Mouse (Mus musculus) heart, embryonic 11.5 days (tissue): ENCODE measurements around the gene Dock2. TPM values are rescaled to one million over a fixed set of nuclear protein-coding genes. Genes with fewer than 3 reads are reported as not detected.

Source experiments
- ATAC-seq: fragments of 200-750 bp; cut with Nextera tagmentation; replicated peaks from 2 replicates; pipeline ENCODE4 v1.8.0; 2017; ENCODE audit warnings: moderate library complexity; ENCODE audit not compliant: insufficient number of reproducible peaks, low FRiP score, low TSS enrichment
- H3K27ac ChIP-seq: fragments of 300-500 bp; sonication (generic); 2 replicates; pipeline ENCODE4 v1.5.1; 2014; ENCODE audit warnings: mild to moderate bottlenecking, low read depth, low read length
- H3K27me3 ChIP-seq: fragments of 300-500 bp; sonication (generic); 2 replicates; pipeline ENCODE4 v1.6.1; 2014; ENCODE audit warnings: mild to moderate bottlenecking, low read length, mixed read lengths; ENCODE audit not compliant: control insufficient read depth, insufficient read depth
- H3K36me3 ChIP-seq: fragments of 300-500 bp; sonication (generic); 2 replicates; pipeline ENCODE4 v1.6.1; 2014; ENCODE audit warnings: mild to moderate bottlenecking, low read length, moderate library complexity, mixed read lengths; ENCODE audit not compliant: control insufficient read depth, insufficient read depth
- H3K4me1 ChIP-seq: fragments of 300-500 bp; sonication (generic); 2 replicates; pipeline ENCODE4 v1.6.1; 2014; ENCODE audit warnings: low read length; ENCODE audit not compliant: control insufficient read depth, insufficient read depth
- H3K4me2 ChIP-seq: fragments of 300-500 bp; sonication (generic); 2 replicates; pipeline ENCODE4 v1.6.1; 2014; ENCODE audit warnings: mild to moderate bottlenecking, moderate library complexity
- H3K4me3 ChIP-seq: fragments of 300-500 bp; sonication (generic); 2 replicates; pipeline ENCODE4 v1.5.1; 2014; ENCODE audit warnings: low read depth, low read length
- H3K9ac ChIP-seq: fragments of 300-500 bp; sonication (generic); 2 replicates; pipeline ENCODE4 v1.6.1; 2014; ENCODE audit warnings: mild to moderate bottlenecking, low read depth, low read length, moderate library complexity
- H3K9me3 ChIP-seq: fragments of 300-500 bp; sonication (generic); replicated peaks from 2 replicates; pipeline ENCODE4 v1.6.1; 2016; ENCODE audit warnings: low read length; ENCODE audit not compliant: control insufficient read depth
- WGBS: fragments of 180-500 bp; shearing (Covaris S2); extraction: QIAGEN DNeasy Blood & Tissue Kit; methylation state at CpG from one replicate; pipeline ENCODE4 v1.1.7; 2014; ENCODE audit not compliant: insufficient replicate concordance; 5-methylcytosine and 5-hydroxymethylcytosine counted together
- polyA plus RNA-seq: library from polyadenylated mRNA; unstranded; fragments of >200 nt; fragmentation: Nextera tagmentation; extraction: Ambion mirVana; gene quantifications from 2 replicates; pipeline ENCODE4 v1.2.1, GENCODE M21; 2014

Gene Dock2
- polyA plus RNA-seq, 1 experiment from 2014 or later, result 0.96 TPM

GRCm38 (mm10) chr11:34530971-34531370, 252.7 kb downstream of the Dock2 start:
- H3K27me3 ChIP-seq, result no peaks in the 10 kb centered on the region
- WGBS, result 82% methylated on average over 3 of the region's 3 CpGs
- H3K9ac ChIP-seq, result no peak overlapping the region
- no peaks in the 10 kb centered on the region for H3K36me3 ChIP-seq
- ATAC-seq, result no peak
- no peak overlapping the region for H3K27ac ChIP-seq
- H3K4me2 ChIP-seq, result no peak overlapping the region
- H3K4me1 ChIP-seq, result no peaks in the 10 kb centered on the region
- H3K9me3 ChIP-seq, result no peaks in the 10 kb centered on the region
- H3K4me3 ChIP-seq, result no peak overlapping the region

- WGBS, result 78% methylated on average over 4 of the region's 4 CpGs
- Histone ChIP-seq H3K9ac (no peak overlapping the region), H3K27ac (no peak overlapping the region), H3K4me3 (no peak overlapping the region), H3K27me3 (no peaks in the 10 kb centered on the region), H3K9me3 (no peaks in the 10 kb centered on the region), H3K4me1 (no peaks in the 10 kb centered on the region), H3K36me3 (no peaks in the 10 kb centered on the region), H3K4me2 (no peak overlapping the region)
- ATAC-seq, result no peak
Observed at GRCm38 (mm10) chr11:34528006-34528405, 255.7 kb downstream of the Dock2 start.

GRCm38 (mm10) chr11:34527238-34527637, 256.5 kb downstream of the Dock2 start:
- H3K36me3 ChIP-seq, result no peaks in the 10 kb centered on the region
- no peak overlapping the region for H3K9ac ChIP-seq
- ATAC-seq, result no peak
- no peak overlapping the region for H3K4me3 ChIP-seq
- no peaks in the 10 kb centered on the region for H3K9me3 ChIP-seq
- H3K27me3 ChIP-seq, result no peaks in the 10 kb centered on the region
- no peaks in the 10 kb centered on the region for H3K4me1 ChIP-seq
- 79% methylated on average over 5 of the region's 5 CpGs for WGBS
- H3K4me2 ChIP-seq, result no peak overlapping the region
- H3K27ac ChIP-seq, result no peak overlapping the region

- no peak for ATAC-seq
- H3K27ac ChIP-seq, result no peak overlapping the region
- H3K4me2 ChIP-seq, result no peak overlapping the region
- no peaks in the 10 kb centered on the region for H3K36me3 ChIP-seq
- H3K9me3 ChIP-seq, result no peaks in the 10 kb centered on the region
- H3K4me1 ChIP-seq, result no peaks in the 10 kb centered on the region
- 60% methylated on average over 7 of the region's 7 CpGs for WGBS
- H3K27me3 ChIP-seq, result no peaks in the 10 kb centered on the region
- H3K9ac ChIP-seq, result no peak overlapping the region
- no peak overlapping the region for H3K4me3 ChIP-seq
Observed at GRCm38 (mm10) chr11:34525096-34525891, 258.4 kb downstream of the Dock2 start.

GRCm38 (mm10) chr11:34524586-34524985, 259.1 kb downstream of the Dock2 start:
- Histone ChIP-seq H3K9me3 (no peaks in the 10 kb centered on the region), H3K36me3 (no peaks in the 10 kb centered on the region), H3K4me1 (no peaks in the 10 kb centered on the region), H3K4me3 (no peak overlapping the region), H3K27ac (no peak overlapping the region), H3K4me2 (no peak overlapping the region), H3K9ac (no peak overlapping the region), H3K27me3 (no peaks in the 10 kb centered on the region)
- ATAC-seq, result no peak
- 79% methylated on average over 4 of the region's 4 CpGs for WGBS

GRCm38 (mm10) chr11:34518566-34518965, 265.1 kb downstream of the Dock2 start:
- H3K9ac ChIP-seq, result no peak overlapping the region
- no peaks in the 10 kb centered on the region for H3K36me3 ChIP-seq
- ATAC-seq, result no peak
- WGBS, result 63% methylated on average over 5 of the region's 5 CpGs
- H3K9me3 ChIP-seq, result no peaks in the 10 kb centered on the region
- H3K27ac ChIP-seq, result no peak overlapping the region
- no peak overlapping the region for H3K4me3 ChIP-seq
- no peak overlapping the region for H3K4me2 ChIP-seq
- no peaks in the 10 kb centered on the region for H3K27me3 ChIP-seq
- 0 out of 2 replicates have a peak, but pooled peaks cover 4% of the 10 kb centered on the region for H3K4me1 ChIP-seq

- 57% methylated on average over 2 of the region's 2 CpGs for WGBS
- no peak for ATAC-seq
Observed at GRCm38 (mm10) chr11:34516971-34517370, 266.7 kb downstream of the Dock2 start.

GRCm38 (mm10) chr11:34515301-34515700, 268.4 kb downstream of the Dock2 start:
- Histone ChIP-seq H3K4me3 (no peak overlapping the region), H3K36me3 (no peaks in the 10 kb centered on the region), H3K9ac (no peak overlapping the region), H3K4me2 (no peak overlapping the region), H3K9me3 (no peaks in the 10 kb centered on the region), H3K27me3 (no peaks in the 10 kb centered on the region), H3K4me1 (0 out of 2 replicates have a peak, but pooled peaks cover 4% of the 10 kb centered on the region), H3K27ac (no peak overlapping the region)
- 13% methylated on average over 4 of the region's 4 CpGs for WGBS
- no peak for ATAC-seq

More at GRCm38 (mm10) chr11:34516971-34517370, 266.7 kb downstream of the Dock2 start:
- Histone ChIP-seq H3K4me1 (0 out of 2 replicates have a peak, but pooled peaks cover 4% of the 10 kb centered on the region), H3K4me3 (no peak overlapping the region), H3K27me3 (no peaks in the 10 kb centered on the region), H3K9me3 (no peaks in the 10 kb centered on the region), H3K27ac (no peak overlapping the region), H3K4me2 (no peak overlapping the region), H3K9ac (no peak overlapping the region), H3K36me3 (no peaks in the 10 kb centered on the region)

GRCm38 (mm10) chr11:34506390-34506789, 277.3 kb downstream of the Dock2 start:
- no peak overlapping the region for H3K9ac ChIP-seq
- ATAC-seq, result no peak
- no peaks in the 10 kb centered on the region for H3K9me3 ChIP-seq
- no peak overlapping the region for H3K4me2 ChIP-seq
- no peaks in the 10 kb centered on the region for H3K27me3 ChIP-seq
- 86% methylated on average over 1 of the region's 1 CpGs for WGBS
- no peaks in the 10 kb centered on the region for H3K36me3 ChIP-seq
- H3K4me3 ChIP-seq, result no peak overlapping the region
- no peak overlapping the region for H3K27ac ChIP-seq
- H3K4me1 ChIP-seq, result no peaks in the 10 kb centered on the region
